Mouse (Mus musculus) brain, adult 2 months (tissue): ENCODE data around the gene Gm28042.

ENCODE experiments used
- DNase-seq: peaks from one replicate; pipeline ENCODE4 v3.0.0; 2011; ENCODE audit warnings: low read depth, low spot score

Gm28042 gene

DNA sequence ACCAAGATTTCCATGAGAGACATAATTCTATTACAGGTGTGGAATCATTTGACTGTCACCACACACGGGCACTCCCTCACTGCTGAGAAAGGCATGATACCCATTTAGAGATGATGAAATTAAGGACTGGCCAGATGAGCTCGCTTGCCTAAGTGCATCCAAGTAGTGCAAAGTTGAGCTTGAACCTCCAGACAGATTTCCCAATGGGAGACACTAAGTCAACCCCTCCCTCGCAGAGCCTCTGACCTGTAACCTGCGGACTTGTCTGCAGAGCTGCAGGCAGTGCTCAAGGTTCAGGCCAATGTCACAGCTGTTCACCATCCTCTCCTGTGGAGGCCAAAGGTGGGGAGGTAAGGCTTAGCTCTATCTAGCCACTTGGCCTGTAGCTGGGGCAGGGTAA, 31.5 kb downstream of the Gm28042 start:
- DNase-seq, result no peak

DNA sequence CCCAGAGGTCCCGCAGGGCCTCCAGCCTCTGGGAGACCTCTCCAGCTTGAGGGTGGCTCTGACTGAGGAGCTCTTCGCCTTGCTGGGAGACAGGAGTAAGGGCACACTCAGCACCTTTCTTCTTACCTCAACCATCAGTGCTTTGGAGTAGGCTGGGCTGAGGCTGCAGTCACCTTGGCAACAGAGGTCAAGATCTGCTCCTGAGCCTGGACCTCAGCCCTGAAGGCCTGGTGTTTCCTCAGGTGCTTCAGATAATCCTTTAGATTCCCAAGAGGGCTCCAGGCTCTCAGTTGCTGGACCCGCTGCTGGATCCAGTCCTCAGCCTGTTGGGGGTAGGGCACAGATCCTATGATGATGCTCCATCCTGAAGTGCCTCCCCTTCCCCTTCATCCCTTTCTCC, 32.2 kb downstream of the Gm28042 start:
- DNase-seq, result no peak

DNA sequence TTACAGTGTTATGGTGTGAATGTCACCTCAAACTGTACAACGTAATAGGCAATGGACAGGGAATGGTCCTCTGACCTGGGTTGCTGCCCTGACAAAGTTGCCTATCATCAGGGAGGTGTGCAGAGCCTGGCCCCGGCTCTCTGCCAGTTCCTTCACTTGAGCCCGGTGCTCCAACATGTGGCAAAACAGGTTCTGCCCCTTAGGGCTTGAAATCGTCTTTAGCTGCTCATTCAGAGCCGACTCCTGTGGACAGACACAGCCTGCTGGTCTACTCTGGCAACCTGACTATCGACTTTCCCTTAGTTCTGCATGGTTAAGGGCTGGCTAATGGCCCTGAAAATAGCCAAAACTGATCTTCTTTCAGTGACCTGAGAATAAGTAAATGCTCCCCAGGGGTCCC, 32.9 kb downstream of the Gm28042 start:
- DNase-seq, result no peak

DNA sequence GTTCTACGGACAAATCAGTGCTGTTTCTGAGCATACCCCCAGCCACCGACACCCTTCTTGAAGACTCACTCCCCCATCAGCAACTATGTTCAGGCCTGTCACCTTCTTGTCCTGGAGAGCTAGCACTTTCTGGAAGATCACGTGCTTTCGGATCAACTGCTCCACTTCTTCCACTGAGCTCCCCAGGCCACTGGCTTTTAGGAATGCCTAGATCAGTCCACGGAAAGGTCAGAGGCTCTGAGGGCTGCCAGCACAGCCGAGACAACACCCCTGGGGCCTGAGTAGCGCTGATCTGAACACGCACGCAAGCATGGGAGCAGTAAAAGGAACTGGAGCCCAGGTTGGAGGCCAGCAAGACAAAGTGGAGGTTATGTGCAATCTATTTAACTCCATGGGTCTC, 33.4 kb downstream of the Gm28042 start:
- no peak for DNase-seq

DNA sequence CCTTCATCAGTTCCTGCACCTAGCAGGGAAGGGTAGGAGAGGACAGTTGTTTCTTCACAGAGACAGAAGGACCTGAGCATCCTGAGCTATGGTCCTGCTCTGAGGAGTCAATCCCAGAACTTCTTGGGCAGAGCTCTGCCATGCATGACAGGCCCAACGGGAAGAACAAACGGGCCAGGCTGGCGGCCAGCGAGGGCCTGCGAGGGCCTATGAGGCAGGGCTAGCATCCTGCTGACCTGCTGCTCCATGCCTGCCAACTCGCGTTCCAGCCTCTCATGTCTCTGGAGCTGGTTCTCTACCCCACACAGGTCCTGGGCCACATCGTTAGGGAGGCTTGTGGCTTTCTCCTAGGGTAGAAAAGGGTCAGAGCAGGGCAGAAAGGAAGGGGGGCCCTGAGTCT, 35.0 kb downstream of the Gm28042 start:
- no peak for DNase-seq

DNA sequence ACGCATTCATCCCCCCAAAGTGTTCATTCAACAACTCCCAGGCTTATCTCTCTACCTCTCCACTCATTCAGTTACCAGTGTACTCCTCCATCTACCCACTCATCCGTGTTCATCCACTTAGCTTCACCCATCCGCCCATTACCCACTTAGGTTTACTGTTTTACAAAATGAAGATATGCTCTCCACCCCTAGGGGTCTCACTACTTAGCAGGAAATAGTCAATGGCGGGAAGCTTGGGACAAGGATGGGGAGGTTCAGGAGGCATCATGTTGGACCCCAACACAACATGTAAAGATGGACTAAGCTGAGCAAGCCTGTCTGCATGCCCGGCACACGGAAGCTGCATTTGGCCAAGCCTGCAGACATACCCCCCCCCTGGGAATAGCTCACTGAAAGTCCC, 37.3 kb downstream of the Gm28042 start:
- no peak for DNase-seq

DNA sequence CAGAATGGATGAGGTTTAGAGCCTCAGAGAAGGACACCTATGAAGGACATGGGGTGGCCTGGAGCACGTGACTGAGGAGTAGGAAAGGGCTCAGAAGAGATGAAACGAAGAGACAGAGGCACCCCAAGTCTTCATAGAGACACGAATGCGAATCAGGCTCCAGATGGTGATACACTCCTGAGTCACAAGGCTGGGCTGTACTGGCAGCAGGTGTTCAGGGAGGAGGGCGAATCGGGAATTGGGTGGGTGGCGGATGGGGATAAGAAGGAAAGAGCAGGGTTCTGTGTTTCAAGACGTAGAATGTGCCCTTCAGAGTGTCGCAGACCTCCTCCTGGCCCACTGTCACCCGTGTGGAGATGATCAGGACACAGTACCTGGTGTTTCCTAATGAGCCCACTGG, 38.0 kb downstream of the Gm28042 start:
- DNase-seq, result peak; percentile 77

DNA sequence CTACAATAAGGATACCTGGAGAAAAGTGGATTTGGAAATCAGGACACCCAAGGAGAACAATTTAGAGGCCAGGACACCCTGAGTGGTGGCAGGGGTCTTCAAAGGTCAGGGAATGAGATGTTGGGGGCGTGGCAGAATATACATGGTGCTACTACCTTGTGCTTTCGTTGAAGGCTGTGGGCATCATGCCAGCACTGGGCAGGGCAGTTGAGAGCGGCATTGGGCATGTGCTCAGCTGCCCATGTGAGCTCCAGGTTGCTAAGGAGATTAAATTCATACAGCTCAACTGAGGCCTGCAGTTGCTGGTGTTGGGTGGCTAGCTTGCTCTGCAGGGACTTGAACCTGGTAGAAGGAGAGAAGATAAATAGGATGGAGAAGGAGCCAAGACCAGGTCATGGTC, 38.9 kb downstream of the Gm28042 start:
- DNase-seq, result no peak

DNA sequence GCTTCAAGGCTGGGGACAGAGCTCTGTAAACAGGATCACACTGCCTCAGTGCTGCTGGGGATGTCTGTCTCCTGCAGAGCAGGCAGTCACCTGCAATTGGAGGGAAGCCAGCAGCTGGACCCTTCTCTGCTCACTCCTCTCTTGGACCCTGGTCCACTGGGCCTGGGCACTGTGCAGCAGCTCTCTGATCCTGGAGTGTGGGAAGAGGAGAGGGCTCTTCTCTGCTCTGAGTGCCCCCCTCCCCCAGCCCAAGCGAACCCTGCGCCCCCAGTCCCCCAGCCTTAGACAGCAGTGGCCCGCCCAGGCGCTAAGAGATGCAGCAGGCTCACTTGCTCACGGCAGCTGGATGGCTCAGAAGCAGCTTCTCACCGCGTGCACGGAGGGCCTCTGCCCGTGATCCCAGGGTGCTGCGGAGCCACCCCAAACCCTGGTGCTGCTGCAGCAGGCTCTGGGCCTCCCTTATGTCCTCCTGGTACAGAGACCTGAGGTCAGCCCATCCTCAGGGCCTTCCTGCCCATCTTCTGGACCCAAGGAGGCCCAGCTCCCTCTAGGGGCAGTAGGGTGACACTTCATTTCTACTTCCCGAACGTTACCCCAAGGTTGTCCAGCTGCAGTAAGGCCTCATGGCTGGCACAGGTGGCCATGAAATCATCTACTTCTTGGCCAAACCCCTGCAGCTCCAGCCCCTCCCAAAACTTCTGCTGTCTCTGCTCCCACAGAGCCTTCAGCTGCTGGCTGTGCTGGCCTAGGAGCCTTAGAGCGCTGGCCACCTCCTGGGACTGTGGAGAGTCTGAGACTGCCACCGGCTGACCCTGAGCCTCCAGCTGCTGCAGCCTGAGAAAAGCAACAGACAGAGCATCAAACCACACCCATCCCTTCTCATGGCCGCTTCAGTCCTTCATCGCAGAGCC, 41.5 kb downstream of the Gm28042 start:
- peak; percentile 58 for DNase-seq

DNA sequence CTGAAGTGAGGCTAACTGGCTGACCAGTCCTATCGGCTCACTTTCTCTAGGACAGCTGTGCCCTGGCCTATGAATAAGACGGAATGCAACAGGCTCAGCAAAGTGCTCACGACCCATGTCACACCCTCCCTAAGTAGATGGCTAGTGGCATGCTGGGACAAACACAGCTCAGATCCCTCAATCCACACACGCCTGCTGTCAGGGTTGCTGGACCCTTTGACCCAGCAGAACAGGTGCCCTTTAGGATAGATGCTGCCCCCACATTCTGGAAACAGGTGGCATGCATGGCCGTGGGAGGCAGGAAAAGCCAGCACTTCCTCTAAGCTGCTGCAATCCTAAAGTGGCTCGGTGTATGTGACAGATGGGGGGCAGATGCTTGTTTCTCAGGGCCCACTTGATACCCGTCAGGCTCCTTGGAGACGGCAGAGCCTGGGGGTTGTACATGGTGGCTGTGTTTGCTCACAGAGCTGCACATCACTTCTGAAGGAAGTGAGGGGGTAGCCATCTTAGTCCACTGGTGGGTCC, 42.2 kb downstream of the Gm28042 start:
- peak; percentile 87 for DNase-seq

DNA sequence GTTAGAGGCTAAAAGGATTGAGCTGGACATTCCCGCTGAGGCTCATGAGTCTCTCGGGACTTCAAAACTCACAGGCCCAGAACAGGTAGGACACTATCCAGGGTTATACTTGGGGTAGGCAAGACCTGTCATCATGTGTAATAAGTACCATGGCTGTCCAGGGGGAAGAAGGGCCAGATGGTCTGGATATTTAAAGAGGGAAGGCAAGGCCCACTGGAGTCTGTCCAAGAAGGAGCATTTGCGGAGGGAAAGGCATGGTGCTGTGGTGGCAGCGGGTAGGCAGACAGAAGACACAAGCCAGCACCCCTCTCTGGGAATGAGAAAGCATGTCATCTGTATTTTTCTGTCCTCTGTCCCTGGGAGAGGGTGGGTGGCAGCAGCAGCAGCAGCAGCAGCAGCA, 46.8 kb downstream of the Gm28042 start:
- peak; percentile 36 for DNase-seq

DNA sequence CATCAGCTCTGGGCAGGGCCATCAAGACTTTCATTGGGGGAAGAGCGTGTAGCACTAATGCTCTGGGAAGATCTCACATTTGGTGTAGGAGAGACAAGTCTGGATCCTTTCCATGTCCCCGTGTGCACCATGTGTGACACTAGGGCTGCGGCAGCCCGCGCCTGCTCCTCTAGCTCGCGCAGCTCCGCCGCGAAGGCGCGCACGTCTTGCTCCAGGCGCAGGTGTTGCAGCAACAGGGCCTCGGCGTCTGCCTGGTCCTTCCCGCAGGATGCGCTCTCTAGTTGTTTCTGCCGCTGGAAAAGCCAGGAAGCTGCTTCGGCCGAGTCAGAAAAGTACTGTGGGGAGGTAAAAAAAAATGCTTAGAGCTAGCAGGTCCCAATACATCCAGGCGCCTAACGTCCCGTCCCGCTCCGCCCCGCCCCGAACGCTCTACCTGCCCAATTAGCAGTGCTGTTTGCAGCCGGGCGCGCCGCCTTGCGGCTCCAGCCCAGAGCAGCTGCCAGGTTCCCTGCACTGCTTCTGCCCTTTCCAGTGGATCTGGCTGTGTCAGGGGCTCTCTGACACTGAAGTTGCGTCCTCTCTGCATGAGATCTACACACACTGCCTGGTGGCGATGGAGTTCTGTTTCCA, 48.9 kb downstream of the Gm28042 start:
- peak; percentile 79 for DNase-seq

DNA sequence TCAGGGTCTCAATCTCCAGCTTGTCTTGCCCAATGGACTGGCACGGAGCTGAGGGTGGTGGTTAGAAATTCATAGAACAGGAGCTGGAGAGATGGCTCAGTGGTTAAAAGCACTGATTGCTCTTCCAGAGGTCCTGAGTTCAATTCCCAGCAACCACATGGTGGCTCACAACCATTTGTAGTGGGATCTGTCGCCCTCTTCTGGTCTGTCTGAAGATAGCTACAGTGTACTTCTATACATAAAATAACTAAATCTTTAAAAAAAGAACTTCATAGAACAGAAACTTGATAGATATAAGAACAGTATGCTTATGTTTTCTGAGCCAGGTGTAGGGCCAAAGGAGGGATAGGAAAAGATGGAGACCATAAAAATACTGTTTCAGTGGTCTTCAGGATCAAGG, 55.1 kb downstream of the Gm28042 start:
- DNase-seq, result no peak

DNA sequence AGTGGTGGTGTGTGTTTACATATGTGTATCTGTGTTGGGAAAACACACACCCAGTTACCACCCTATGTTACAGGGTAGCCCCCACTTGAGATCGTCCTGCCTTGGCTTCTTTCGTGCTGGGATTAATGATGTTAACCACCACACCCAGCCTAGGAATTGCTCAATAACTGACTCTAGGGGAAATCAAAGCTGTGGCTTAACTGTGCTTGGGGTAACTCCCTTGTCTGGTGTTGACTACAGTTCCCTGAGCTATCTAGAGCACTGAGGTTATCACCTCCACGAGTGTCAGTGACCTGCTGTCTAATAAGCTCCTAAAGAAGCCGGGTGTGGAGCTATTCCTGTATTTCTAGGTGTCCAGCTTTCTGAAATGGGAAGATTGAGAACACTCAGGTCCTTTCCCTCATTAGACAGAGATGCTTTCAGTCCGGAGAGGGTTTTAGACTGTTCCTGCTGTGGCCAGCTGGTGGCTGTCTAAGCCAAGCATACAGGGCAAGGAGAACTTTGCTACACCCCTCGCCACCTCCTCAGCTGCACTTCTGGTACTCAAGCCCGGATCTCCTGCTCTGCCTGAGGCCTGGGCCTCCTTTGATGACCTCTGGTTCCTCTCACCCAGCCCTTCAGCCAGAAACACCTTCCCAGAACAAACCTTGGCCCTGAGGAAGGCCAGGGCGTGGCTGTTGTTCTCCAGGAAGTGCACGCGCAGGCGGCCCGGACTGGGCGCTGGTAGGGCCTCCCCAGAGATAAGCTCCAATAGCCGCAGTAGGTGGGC, 57.5 kb downstream of the Gm28042 start:
- peak; percentile 49 for DNase-seq

DNA sequence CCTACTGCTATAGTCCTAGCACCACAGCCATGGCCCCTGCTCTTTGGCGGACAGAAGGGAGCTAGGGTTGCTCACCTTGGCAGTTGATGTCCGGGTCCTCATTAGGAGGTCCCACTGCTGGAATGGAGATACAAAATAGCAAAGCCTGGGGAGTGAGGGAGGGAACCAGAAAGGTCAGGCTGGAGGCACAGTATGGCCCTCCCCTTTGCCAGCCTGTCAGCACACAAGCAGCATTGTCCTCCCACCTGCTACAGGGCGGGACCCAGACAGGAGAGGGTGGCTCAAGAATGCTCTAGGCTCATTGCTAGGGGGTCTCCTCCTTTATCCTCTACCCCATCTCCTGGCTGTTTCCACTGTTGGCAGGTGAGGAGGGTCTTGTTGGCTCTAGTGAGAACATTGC, 58.7 kb downstream of the Gm28042 start:
- no peak for DNase-seq

DNA sequence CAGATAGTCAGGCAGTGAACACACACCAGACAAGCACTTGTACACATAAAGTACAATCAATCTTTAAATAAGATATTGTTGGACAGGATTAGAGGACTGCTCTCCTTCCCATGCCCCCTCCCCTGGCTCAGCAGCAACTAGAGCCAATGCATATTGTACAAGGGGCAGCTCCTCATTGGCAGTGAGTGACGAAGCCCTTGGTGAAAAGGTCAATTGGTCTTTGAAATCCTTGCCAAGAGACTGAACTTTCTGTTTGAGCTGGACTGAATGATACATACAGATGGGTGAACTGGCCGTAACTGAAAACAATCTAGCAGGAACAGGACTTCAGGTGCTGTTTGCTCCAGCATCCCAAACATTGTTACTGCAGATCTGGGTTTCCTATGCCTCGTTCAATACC, 60.1 kb downstream of the Gm28042 start:
- no peak for DNase-seq

DNA sequence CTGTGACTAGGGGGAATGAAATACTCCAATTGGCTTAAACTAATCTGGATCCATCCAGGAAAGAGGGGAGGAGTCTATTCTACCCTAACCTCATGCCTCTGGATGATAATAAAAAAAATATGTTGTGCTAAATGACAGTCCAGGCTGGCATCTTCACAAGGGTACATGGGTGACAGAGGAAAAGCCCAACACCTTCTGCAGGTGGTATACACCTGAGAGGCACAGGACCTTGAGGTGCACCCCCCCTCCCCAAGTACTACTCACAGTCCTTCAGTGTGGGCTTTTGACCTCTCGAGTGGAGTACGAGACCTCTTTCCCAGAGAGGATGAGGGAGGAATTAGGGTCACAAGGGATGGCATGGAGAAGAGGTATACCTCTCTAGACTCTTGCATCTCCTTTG, 60.6 kb downstream of the Gm28042 start:
- no peak for DNase-seq

DNA sequence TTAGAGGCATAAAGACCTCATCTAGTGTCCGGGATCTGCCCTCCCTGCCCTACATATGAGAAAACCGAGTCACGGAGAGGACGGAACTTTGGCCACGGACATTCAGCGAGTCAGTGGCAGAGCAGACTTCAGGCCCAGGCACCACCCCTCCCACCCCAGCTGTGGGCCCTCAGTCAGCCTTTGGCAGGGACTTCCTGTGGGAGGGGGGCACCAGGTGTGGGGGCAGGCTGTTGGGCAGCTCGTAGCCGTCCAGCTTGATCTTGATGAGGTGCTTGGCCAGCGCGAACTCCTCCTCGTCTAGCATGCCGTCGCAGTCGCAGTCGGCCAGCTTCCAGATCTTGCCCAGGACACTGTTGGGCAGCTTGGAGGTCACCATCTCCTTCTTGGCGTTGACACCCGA, 63.7 kb downstream of the Gm28042 start:
- no peak for DNase-seq
